Mouse (Mus musculus): Measurements from ENCODE around the gene Ahctf1. TPM values are rescaled to one million over a fixed set of nuclear protein-coding genes. Genes with fewer than 3 reads are reported as not detected.

The Ahctf1 gene
- polyA plus RNA-seq, 1 experiment from 2014 or later = 17.1 TPM

DNA sequence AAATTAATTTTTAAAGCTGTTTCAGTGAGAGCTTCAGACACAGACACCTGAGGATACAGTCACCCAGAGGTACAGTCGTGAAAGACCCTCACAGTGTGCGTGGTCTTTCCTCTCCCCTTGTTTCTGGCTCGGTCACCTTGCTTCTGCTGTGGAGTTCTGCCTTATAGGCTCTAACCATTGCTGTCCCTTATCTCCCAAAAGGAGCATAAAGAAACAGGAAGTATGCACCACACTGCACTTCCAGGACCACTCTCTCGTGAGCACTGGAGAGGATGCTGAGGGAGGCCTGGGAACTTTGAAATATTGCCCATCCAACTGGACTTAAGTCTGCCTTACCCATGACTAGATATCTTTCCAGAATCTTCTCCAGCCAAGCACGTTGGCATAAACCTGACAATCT lies 92.7 kb downstream of the Ahctf1 start:
- Histone ChIP-seq H3K4me3 (ENCODE audit: low read depth, low read length) (no peak overlapping the region), H3K9ac (ENCODE audit: low read length) (no peak overlapping the region), H3K4me2 (ENCODE audit: low read length) (no peak overlapping the region), H3K27me3 (replicated peaks; ENCODE audit: control insufficient read depth, insufficient read depth, low read length) (no peaks in the 10 kb centered on the region), H3K27ac (ENCODE audit: low read depth, low read length) (no peak overlapping the region), H3K4me1 (ENCODE audit: control insufficient read depth, insufficient read depth, low read length) (no peaks in the 10 kb centered on the region), H3K9me3 (replicated peaks; ENCODE audit: control insufficient read depth, low read length) (no peaks in the 10 kb centered on the region), H3K36me3 (ENCODE audit: control insufficient read depth, insufficient read depth, low read length) (no peaks in the 10 kb centered on the region)
- WGBS = 88% methylated on average over 5 of the region's 5 CpGs
- DNase-seq (ENCODE audit: low spot score) (no peak), ATAC-seq (no peak)

DNA sequence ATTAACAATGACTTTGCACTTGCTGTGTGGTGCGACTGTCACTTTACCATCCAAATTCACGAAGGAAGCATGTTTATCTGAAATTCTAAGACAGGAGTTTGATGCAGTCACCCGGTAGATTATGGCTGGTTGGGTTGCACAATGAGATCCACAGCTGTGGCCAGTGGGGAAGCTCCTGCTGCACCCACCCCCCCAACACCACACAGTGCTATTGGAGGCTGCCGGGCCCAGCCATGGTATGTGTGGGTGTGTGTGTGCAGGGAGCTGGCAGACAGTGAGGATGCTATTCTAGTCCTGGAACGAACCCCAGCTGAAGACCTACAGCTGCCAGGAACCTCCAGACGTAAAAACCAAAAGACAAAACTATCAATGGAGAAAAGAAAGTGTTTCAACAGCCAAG lies 94.1 kb downstream of the Ahctf1 start:
- Histone ChIP-seq H3K36me3 (ENCODE audit: control insufficient read depth, insufficient read depth, low read length) (no peaks in the 10 kb centered on the region), H3K9me3 (replicated peaks; ENCODE audit: control insufficient read depth, low read length) (no peaks in the 10 kb centered on the region), H3K27ac (ENCODE audit: low read depth, low read length) (no peak overlapping the region), H3K9ac (ENCODE audit: low read length) (no peak overlapping the region), H3K4me3 (ENCODE audit: low read depth, low read length) (no peak overlapping the region), H3K4me1 (ENCODE audit: control insufficient read depth, insufficient read depth, low read length) (no peaks in the 10 kb centered on the region), H3K27me3 (replicated peaks; ENCODE audit: control insufficient read depth, insufficient read depth, low read length) (no peaks in the 10 kb centered on the region), H3K4me2 (ENCODE audit: low read length) (no peak overlapping the region)
- ATAC-seq (no peak), DNase-seq (ENCODE audit: low spot score) (peak; percentile 7)
- 76% methylated on average over 6 of the region's 6 CpGs for WGBS

DNA sequence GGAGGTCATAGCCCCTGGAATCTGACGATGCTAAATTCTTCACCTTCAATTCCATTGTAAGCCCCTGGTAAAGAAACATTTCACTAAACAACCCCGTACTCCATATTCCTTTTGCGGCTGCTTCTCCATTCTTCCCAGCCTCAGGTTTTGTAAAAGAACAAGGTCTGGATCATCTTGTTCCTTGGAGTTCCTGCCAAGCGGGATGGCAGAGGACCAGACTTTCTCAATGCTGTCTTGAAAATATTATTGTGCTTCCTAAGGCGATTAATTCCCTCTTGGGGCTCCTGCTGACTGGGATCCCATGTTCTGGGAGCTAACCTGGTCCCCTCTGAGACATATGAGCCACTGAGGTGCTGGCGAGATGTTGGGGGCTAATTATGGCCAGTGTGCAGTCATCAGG lies 98.3 kb downstream of the Ahctf1 start:
- Histone ChIP-seq H3K36me3 (ENCODE audit: control insufficient read depth, insufficient read depth, low read length) (no peaks in the 10 kb centered on the region), H3K4me3 (ENCODE audit: low read depth, low read length) (no peak overlapping the region), H3K9me3 (replicated peaks; ENCODE audit: control insufficient read depth, low read length) (no peaks in the 10 kb centered on the region), H3K4me1 (ENCODE audit: control insufficient read depth, insufficient read depth, low read length) (no peaks in the 10 kb centered on the region), H3K27ac (ENCODE audit: low read depth, low read length) (no peak overlapping the region), H3K4me2 (ENCODE audit: low read length) (no peak overlapping the region), H3K9ac (ENCODE audit: low read length) (no peak overlapping the region), H3K27me3 (replicated peaks; ENCODE audit: control insufficient read depth, insufficient read depth, low read length) (no peaks in the 10 kb centered on the region)
- no peak for DNase-seq (ENCODE audit: low spot score)
- 87% methylated on average over 6 of the region's 6 CpGs for WGBS
- no peak for ATAC-seq

DNA sequence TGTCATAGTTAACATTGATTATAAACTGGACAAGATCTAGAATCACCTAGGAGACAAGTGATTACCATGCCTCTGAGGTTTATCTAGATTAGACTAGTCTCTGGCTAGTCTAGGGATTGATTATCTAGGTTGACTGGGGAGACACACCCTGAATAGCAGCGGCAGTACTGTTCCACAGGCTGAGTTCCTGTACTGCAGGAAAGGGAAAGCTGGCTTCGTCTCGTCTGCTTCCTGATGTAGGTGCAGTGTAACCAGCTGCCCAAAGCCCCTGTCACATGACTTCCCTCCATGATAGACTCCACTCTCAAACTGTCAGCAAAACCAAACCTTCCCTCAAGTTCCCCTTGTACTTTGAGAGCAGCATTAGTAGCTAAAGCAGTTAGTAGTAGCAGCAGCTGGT lies 99.3 kb downstream of the Ahctf1 start:
- no peak overlapping the region for H3K4me3 ChIP-seq (ENCODE audit: low read depth, low read length)
- ATAC-seq (no peak), DNase-seq (ENCODE audit: low spot score) (no peak)
- H3K27me3 ChIP-seq (replicated peaks; ENCODE audit: control insufficient read depth, insufficient read depth, low read length) = no peaks in the 10 kb centered on the region
- no peaks in the 10 kb centered on the region for H3K36me3 ChIP-seq (ENCODE audit: control insufficient read depth, insufficient read depth, low read length)
- H3K4me1 ChIP-seq (ENCODE audit: control insufficient read depth, insufficient read depth, low read length) = no peaks in the 10 kb centered on the region
- no peak overlapping the region for H3K27ac ChIP-seq (ENCODE audit: low read depth, low read length)
- H3K9ac ChIP-seq (ENCODE audit: low read length) = no peak overlapping the region
- H3K4me2 ChIP-seq (ENCODE audit: low read length) = no peak overlapping the region
- 90% methylated on average over 3 of the region's 3 CpGs for whole genome bisulfite sequencing
- no peaks in the 10 kb centered on the region for H3K9me3 ChIP-seq (replicated peaks; ENCODE audit: control insufficient read depth, low read length)

Other genes starting within 250 kb of the Ahctf1 start
- gene Sccpdh, start 135.5 kb downstream of the Ahctf1 start, polyA plus RNA-seq (2014; fragmentation: Nextera tagmentation; extraction: Ambion mirVana) = 114 and 125 TPM in 2 replicates
- not detected in 2 replicates for gene Kif28, start 58.4 kb downstream of the Ahctf1 start, polyA plus RNA-seq (2014; fragmentation: Nextera tagmentation; extraction: Ambion mirVana)
- gene Gm10518, start 304 bp downstream of the Ahctf1 start, polyA plus RNA-seq (2014; fragmentation: Nextera tagmentation; extraction: Ambion mirVana) = not detected in 2 replicates
- gene Cdc42bpa, start 156.8 kb upstream of the Ahctf1 start, polyA plus RNA-seq (2014; fragmentation: Nextera tagmentation; extraction: Ambion mirVana) = 18.1 and 22.5 TPM in 2 replicates

All from forebrain, embryonic 14.5 days (tissue).